Mouse (Mus musculus): ENCODE measurements around the gene Tmem192.
"Not testable (repeated sequence)": the region's sequence is repeated elsewhere in the genome, so short reads cannot be mapped to it uniquely, and the experiment has no call there.

Gene Tmem192

DNA sequence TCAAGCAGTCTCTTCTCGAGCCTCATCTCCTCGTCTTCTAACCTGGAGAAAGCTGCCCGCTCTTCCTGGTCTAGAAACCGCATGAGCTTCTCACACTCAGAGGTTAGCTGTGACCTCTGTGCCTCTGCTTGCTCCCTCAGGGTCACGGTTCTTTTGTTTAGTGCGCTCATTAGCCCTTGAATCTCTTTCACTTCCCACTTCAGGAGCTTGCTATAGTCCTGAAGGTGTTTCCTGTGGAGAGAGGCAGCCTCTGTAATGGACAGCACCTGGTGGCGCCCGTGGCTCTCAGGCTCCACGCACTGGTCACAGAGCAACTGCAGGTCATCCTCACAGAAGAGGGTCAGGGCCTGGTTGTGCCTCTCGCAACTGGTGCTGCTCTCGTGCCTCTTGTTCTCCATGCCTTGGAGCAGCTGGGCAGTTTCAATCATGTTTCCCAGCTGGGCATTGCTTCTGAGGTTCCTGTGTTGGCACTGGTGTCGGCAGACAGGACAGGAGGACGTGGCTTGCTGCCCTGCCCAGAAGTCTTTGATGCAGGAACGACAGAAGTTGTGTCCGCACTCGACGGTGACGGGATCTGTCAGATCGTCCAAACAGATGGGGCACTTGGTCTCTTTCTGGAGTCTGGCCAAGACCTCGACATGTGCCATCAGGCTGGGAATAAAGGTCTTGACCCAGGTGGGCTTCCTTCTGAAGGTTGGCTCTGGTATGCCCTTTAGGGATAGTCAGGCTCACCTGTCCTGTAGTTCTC, 36.3 kb downstream of the Tmem192 start:
- DNase-seq (ENCODE audit: extremely low spot score): no peak

DNA sequence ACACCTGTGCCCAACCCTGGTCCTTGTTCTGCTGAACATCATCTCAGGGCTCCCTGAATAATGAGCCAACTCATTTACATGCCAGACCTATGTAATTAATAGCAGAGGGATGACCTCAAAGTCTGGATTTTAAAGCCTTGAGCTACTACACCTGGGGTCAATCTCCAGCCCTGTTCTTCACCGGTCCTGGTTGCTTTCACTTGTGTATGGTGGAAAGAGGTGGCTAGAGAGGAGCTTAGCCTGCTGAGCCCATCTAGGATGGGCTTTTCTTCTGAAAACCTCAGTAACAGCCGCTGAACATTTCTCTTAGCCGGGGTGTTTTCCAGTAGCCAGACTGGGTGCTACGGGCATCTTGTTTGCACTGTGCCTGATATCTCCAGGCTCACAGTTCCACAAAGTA, 40.7 kb downstream of the Tmem192 start, which contains the start of gene Trim75:
Trim75 (minus strand) TSS at position 101 of the 400 bp plus-strand sequence.
- no peak for DNase-seq (ENCODE audit: extremely low spot score)

DNA sequence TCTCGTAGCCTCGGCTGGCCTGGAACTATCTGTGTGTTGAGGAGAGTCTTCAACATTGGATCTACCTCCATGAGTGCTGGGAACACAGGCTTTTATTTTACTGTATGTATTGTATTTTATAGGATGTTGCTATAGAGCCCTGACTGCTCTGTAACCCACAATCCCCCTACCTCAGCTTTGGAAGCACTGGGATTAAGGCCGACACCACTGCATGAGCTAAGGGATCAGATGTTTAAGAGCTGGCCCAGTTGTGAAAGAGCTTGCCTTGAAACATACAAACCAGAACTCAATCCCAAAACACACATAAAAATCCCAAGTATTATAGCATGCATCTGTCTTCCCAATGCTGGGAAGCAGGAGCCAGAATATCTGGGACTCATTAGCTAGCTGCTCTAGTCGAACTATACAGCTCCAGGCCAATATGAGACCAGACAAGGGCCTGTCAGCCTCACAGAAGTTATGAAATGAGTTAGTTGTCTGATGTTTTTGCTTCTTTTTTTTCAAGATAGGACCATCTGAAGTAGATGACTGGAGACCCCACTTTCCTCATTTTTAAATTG, 51.9 kb downstream of the Tmem192 start:
- no peak for DNase-seq (ENCODE audit: extremely low spot score)

DNA sequence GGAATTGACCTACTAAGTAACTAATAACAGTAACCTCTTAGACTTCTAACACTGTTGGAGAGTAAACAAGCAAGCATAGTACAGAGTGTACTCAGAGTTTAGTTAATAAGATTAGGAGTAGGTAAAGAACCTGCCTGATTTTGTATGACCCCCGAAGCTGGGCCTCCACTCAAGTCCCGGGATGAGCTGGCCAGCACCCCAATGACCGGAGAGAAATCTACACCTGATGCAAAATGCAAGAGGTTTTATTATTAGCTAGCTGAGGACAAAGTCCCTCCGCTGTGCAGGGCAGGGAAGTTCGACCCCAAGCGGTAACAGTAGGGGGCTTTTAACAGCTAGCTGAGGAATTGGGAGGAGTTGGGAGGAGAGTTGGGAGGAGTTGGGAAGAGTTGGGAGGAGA, 60.6 kb downstream of the Tmem192 start:
- DNase-seq (ENCODE audit: extremely low spot score): not testable (repeated sequence)

DNA sequence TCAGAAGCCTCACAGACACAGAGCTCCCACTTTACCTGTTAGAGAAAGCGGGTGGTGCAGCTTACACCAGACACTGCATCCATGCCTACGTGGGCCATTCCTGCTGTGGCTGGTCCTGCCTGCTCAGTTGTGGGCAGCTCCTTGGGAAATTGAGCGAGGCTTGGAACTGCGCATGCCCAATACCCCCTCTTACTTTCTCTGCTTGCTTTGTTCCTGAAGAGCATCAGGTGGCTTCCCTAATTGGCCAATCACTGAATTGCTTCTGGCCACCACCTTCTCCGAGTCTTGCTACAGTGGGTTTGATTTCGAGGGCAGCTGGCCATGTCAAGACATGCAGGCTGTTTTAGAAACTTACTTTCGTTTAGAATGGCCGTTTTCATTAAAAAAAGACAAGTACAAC, 71.4 kb downstream of the Tmem192 start, which contains the start of the genes Trim61 and Trim60:
Trim61 (minus strand) TSS at position 101 of the 400 bp plus-strand sequence.
Trim60 (minus strand) TSS at position 162 of the 400 bp plus-strand sequence.
- no peak for DNase-seq (ENCODE audit: extremely low spot score)

All from embryo, embryonic 9.5 days (tissue).